Mouse (Mus musculus) liver, embryonic 14.5 days (tissue): ENCODE results near the gene Tlk1. TPM values are rescaled to one million over a fixed set of nuclear protein-coding genes. Genes with fewer than 3 reads are reported as not detected.

Experiments
- ATAC-seq: fragments of 200-750 bp; cut with Nextera tagmentation; 2 replicates; pipeline ENCODE4 v1.8.0; 2017; ENCODE audit warnings: moderate number of reproducible peaks, mild to moderate bottlenecking, moderate library complexity; ENCODE audit not compliant: insufficient read depth
- DNase-seq, 3 experiments: peaks; one replicate each; pipeline ENCODE4 v3.0.0-alpha.2; 2012 to 2013; ENCODE audit warnings: low read depth in 3 of 3, low spot score in 3 of 3
- H3K27ac ChIP-seq: fragments of 300-500 bp; sonication (generic); 2 replicates; pipeline ENCODE4 v1.5.1; 2014; ENCODE audit warnings: moderate library complexity, mild to moderate bottlenecking, control low read depth, inconsistent platforms
- H3K27me3 ChIP-seq: fragments of 300-500 bp; sonication (generic); 2 replicates; pipeline ENCODE4 v1.6.1; 2014; ENCODE audit warnings: mild to moderate bottlenecking, low read length, moderate library complexity; ENCODE audit not compliant: control insufficient read depth, insufficient read depth
- H3K36me3 ChIP-seq: fragments of 300-500 bp; sonication (generic); replicated peaks from 2 replicates; pipeline ENCODE4 v1.6.1; 2014; ENCODE audit warnings: low read depth; ENCODE audit not compliant: control insufficient read depth, insufficient read depth
- H3K4me1 ChIP-seq, 2 experiments: fragments of 200-500 bp in 1 of 2; fragments of 300-500 bp in 1 of 2; sonication (generic) in 1 of 2; replicated peaks; 2 replicates each; pipeline ENCODE4 v1.6.1; 2012 to 2014; ENCODE audit warnings: antibody characterized with exemption in 1 of 2, inconsistent platforms in 1 of 2, low read length in 1 of 2; ENCODE audit not compliant: control insufficient read depth in 2 of 2, insufficient read depth in 2 of 2
- H3K4me2 ChIP-seq: fragments of 300-500 bp; sonication (generic); 2 replicates; pipeline ENCODE4 v1.6.1; 2014; ENCODE audit warnings: low read depth, mild to moderate bottlenecking, control low read depth, moderate library complexity
- H3K4me3 ChIP-seq, 2 experiments: fragments of 200-500 bp in 1 of 2; fragments of 300-500 bp in 1 of 2; sonication (generic) in 1 of 2; 2 replicates each; pipeline ENCODE4 v1.5.1; 2012 to 2014; ENCODE audit warnings: low read depth in 2 of 2, low read length in 2 of 2, mild to moderate bottlenecking in 2 of 2, control low read depth in 1 of 2, inconsistent platforms in 1 of 2, moderate library complexity in 1 of 2; ENCODE audit not compliant: insufficient read depth in 1 of 2
- H3K9ac ChIP-seq: fragments of 300-500 bp; sonication (generic); replicated peaks from 2 replicates; pipeline ENCODE4 v1.6.1; 2014; ENCODE audit warnings: mild to moderate bottlenecking, control low read depth, moderate library complexity
- H3K9me3 ChIP-seq: fragments of 300-500 bp; sonication (generic); 2 replicates; pipeline ENCODE4 v1.6.1; 2016; ENCODE audit warnings: low read length, mixed read lengths; ENCODE audit not compliant: control insufficient read depth
- CTCF ChIP-seq: IDR thresholded peaks from 2 replicates; pipeline ENCODE4 v1.5.1; 2016; ENCODE audit warnings: antibody characterized with exemption, low read depth, control low read depth
- EP300 ChIP-seq: IDR thresholded peaks from 2 replicates; pipeline ENCODE4 v1.6.1; 2016; ENCODE audit warnings: antibody characterized with exemption, low read depth
- WGBS: fragments of 180-500 bp; shearing (Covaris S2); extraction: QIAGEN DNeasy Blood & Tissue Kit; methylation state at CpG from one replicate; pipeline ENCODE4 v1.1.7; 2014; ENCODE audit not compliant: insufficient replicate concordance; 5-methylcytosine and 5-hydroxymethylcytosine counted together
- polyA plus RNA-seq, 2 experiments: library from polyadenylated mRNA; depleted of rRNA in 1 of 2; stranded (reverse) in 1 of 2; unstranded in 1 of 2; fragments of >200 nt; fragmentation: Nextera tagmentation in 1 of 2; extraction: Ambion mirVana in 1 of 2; gene quantifications; 2 replicates each; pipeline versions ENCODE4 v1.2.1 to v1.2.3; 2012 to 2014

Tlk1 gene
- polyA plus RNA-seq, 2 experiments, result 23.7 to 24.3 TPM

GRCm38 (mm10) chr2:70829946-70830610 lies 4.5 kb upstream of the Tlk1 start:
- H3K4me1 ChIP-seq, result peaks cover 62 to 64% of the 10 kb centered on the region in 2 experiments
- H3K4me2 ChIP-seq, result peak overlapping the region; percentile 35
- no peaks in the 10 kb centered on the region for H3K27me3 ChIP-seq
- no peak overlapping the region for H3K4me3 ChIP-seq
- no peaks in the 10 kb centered on the region for H3K36me3 ChIP-seq
- peak overlapping the region; percentile 38 for H3K9ac ChIP-seq
- peak overlapping the region; percentile 97 for H3K27ac ChIP-seq
- no peak for TF ChIP-seq CTCF
- peak; percentile 46 for TF ChIP-seq EP300
- no peaks in the 10 kb centered on the region for H3K9me3 ChIP-seq
- DNase-seq, result no peak
- ATAC-seq, result no peak
- 29% methylated on average over 5 of the region's 5 CpGs for WGBS

- DNase-seq (peak in 2 of 3 experiments; percentile 57 to 60), ATAC-seq (no peak)
- WGBS, result 21% methylated on average over 8 of the region's 8 CpGs
These were observed 2.3 kb upstream of the Tlk1 start for GRCm38 (mm10) chr2:70827780-70828179.

GRCm38 (mm10) chr2:70826436-70827230 lies 1.1 kb upstream of the Tlk1 start:
- H3K4me2 ChIP-seq, result peak overlapping the region; percentile 62
- peak overlapping the region; percentile 12 to 96; a peak in 3 of 4 replicates for H3K4me3 ChIP-seq

More at GRCm38 (mm10) chr2:70827780-70828179, 2.3 kb upstream of the Tlk1 start:
- Histone ChIP-seq H3K27me3 (no peaks in the 10 kb centered on the region), H3K4me2 (peak overlapping the region; percentile 62), H3K9ac (peak overlapping the region; percentile 47), H3K36me3 (no peaks in the 10 kb centered on the region), H3K4me1 (peaks cover 60 to 62% of the 10 kb centered on the region in 2 experiments), H3K4me3 (peak overlapping the region in 1 of 2 experiments; percentile 25; a peak in 2 of 4 replicates), H3K9me3 (no peaks in the 10 kb centered on the region), H3K27ac (peak overlapping the region; percentile 97)
- TF ChIP-seq CTCF (no peak), EP300 (peak; percentile 81)

GRCm38 (mm10) chr2:70824838-70825370 lies 624 bp downstream of the Tlk1 start:
- Histone ChIP-seq H3K27ac (peak overlapping the region; percentile 95), H3K9ac (peak overlapping the region; percentile 99), H3K4me2 (peak overlapping the region; percentile 74), H3K4me1 (peaks cover 45 to 46% of the 10 kb centered on the region in 2 experiments), H3K27me3 (no peaks in the 10 kb centered on the region), H3K9me3 (no peaks in the 10 kb centered on the region), H3K4me3 (peak overlapping the region; percentile 96 to 98), H3K36me3 (no peaks in the 10 kb centered on the region)
- under 1% methylated on average over 59 of the region's 59 CpGs for WGBS
- DNase-seq (peak in 2 of 3 experiments; percentile 51 to 62), ATAC-seq (peak; percentile 38)
- no peak for TF ChIP-seq CTCF
- no peak for TF ChIP-seq EP300

More at GRCm38 (mm10) chr2:70826436-70827230, 1.1 kb upstream of the Tlk1 start:
- Histone ChIP-seq H3K9ac (peak overlapping the region; percentile 47), H3K36me3 (no peaks in the 10 kb centered on the region), H3K9me3 (no peaks in the 10 kb centered on the region), H3K27ac (peak overlapping the region; percentile 97), H3K4me1 (peaks cover 59 to 61% of the 10 kb centered on the region in 2 experiments), H3K27me3 (no peaks in the 10 kb centered on the region)
- DNase-seq (peak; percentile 71 to 77 (median 72)), ATAC-seq (peak; percentile 66)
- TF ChIP-seq CTCF, result no peak
- peak; percentile 87 for TF ChIP-seq EP300
- 27% methylated on average over 8 of the region's 8 CpGs for WGBS
